Mouse (Mus musculus): ENCODE data around the gene Sept8. TPM values are rescaled to one million over a fixed set of nuclear protein-coding genes. Genes with fewer than 3 reads are reported as not detected.

Sept8 gene
- polyA plus RNA-seq, 1 experiment from 2014 or later, result 21.6 TPM

GRCm38 (mm10) chr11:53531578-53532230 is 12.6 kb downstream of the Sept8 start:
- H3K27ac ChIP-seq, result no peak overlapping the region
- H3K4me3 ChIP-seq (replicated peaks; ENCODE audit: low read length), result no peak overlapping the region
- H3K36me3 ChIP-seq (replicated peaks; ENCODE audit: control insufficient read depth, insufficient read depth), result peaks cover 33% of the 10 kb centered on the region
- ATAC-seq (ENCODE audit: low FRiP score) (no peak), DNase-seq (ENCODE audit: low spot score) (no peak)
- no peak overlapping the region for H3K4me2 ChIP-seq (replicated peaks)
- no peak overlapping the region for H3K9ac ChIP-seq
- H3K9me3 ChIP-seq (ENCODE audit: control insufficient read depth, low read length), result no peaks in the 10 kb centered on the region
- WGBS, result 94% methylated on average over 10 of the region's 10 CpGs
- H3K4me1 ChIP-seq (replicated peaks; ENCODE audit: control insufficient read depth, insufficient read depth, low read length), result 0 out of 2 replicates have a peak, but pooled peaks cover 7% of the 10 kb centered on the region
- no peaks in the 10 kb centered on the region for H3K27me3 ChIP-seq (ENCODE audit: control insufficient read depth, insufficient read depth, low read length)

GRCm38 (mm10) chr11:53532231-53532620 is 13.2 kb downstream of the Sept8 start:
- no peak overlapping the region for H3K4me3 ChIP-seq (replicated peaks; ENCODE audit: low read length)
- H3K4me2 ChIP-seq (replicated peaks), result no peak overlapping the region
- DNase-seq (ENCODE audit: low spot score) (no peak), ATAC-seq (ENCODE audit: low FRiP score) (no peak)
- H3K36me3 ChIP-seq (replicated peaks; ENCODE audit: control insufficient read depth, insufficient read depth), result peaks cover 38% of the 10 kb centered on the region
- H3K27ac ChIP-seq, result no peak overlapping the region
- H3K9ac ChIP-seq, result no peak overlapping the region
- no peaks in the 10 kb centered on the region for H3K27me3 ChIP-seq (ENCODE audit: control insufficient read depth, insufficient read depth, low read length)
- 100% methylated on average over 1 of the region's 1 CpGs for WGBS
- no peaks in the 10 kb centered on the region for H3K9me3 ChIP-seq (ENCODE audit: control insufficient read depth, low read length)
- H3K4me1 ChIP-seq (replicated peaks; ENCODE audit: control insufficient read depth, insufficient read depth, low read length), result 0 out of 2 replicates have a peak, but pooled peaks cover 7% of the 10 kb centered on the region

- ATAC-seq (ENCODE audit: low FRiP score) (no peak), DNase-seq (ENCODE audit: low spot score) (no peak)
- WGBS, result 50% methylated on average over 15 of the region's 15 CpGs
- no peaks in the 10 kb centered on the region for H3K9me3 ChIP-seq (ENCODE audit: control insufficient read depth, low read length)
- H3K4me3 ChIP-seq (replicated peaks; ENCODE audit: low read length), result no peak overlapping the region
- H3K9ac ChIP-seq, result no peak overlapping the region
- no peaks in the 10 kb centered on the region for H3K4me1 ChIP-seq (replicated peaks; ENCODE audit: control insufficient read depth, insufficient read depth, low read length)
- no peak overlapping the region for H3K27ac ChIP-seq
- no peak overlapping the region for H3K4me2 ChIP-seq (replicated peaks)
- H3K27me3 ChIP-seq (ENCODE audit: control insufficient read depth, insufficient read depth, low read length), result no peaks in the 10 kb centered on the region
- H3K36me3 ChIP-seq (replicated peaks; ENCODE audit: control insufficient read depth, insufficient read depth), result peaks cover 56% of the 10 kb centered on the region
Observed at GRCm38 (mm10) chr11:53539002-53539491, 20.0 kb downstream of the Sept8 start.

GRCm38 (mm10) chr11:53540394-53540793 is 21.3 kb downstream of the Sept8 start:
- no peak for DNase-seq (ENCODE audit: low spot score)
- H3K4me3 ChIP-seq (replicated peaks; ENCODE audit: low read length), result no peak overlapping the region
- peaks cover 44% of the 10 kb centered on the region for H3K36me3 ChIP-seq (replicated peaks; ENCODE audit: control insufficient read depth, insufficient read depth)
- no peaks in the 10 kb centered on the region for H3K4me1 ChIP-seq (replicated peaks; ENCODE audit: control insufficient read depth, insufficient read depth, low read length)
- WGBS, result 88% methylated on average over 3 of the region's 3 CpGs
- no peak for ATAC-seq (ENCODE audit: low FRiP score)
- H3K4me2 ChIP-seq (replicated peaks), result no peak overlapping the region
- no peaks in the 10 kb centered on the region for H3K9me3 ChIP-seq (ENCODE audit: control insufficient read depth, low read length)
- H3K9ac ChIP-seq, result no peak overlapping the region
- H3K27ac ChIP-seq, result no peak overlapping the region
- no peaks in the 10 kb centered on the region for H3K27me3 ChIP-seq (ENCODE audit: control insufficient read depth, insufficient read depth, low read length)

GRCm38 (mm10) chr11:53541222-53541621 is 22.2 kb downstream of the Sept8 start:
- no peak overlapping the region for H3K4me2 ChIP-seq (replicated peaks)
- no peak overlapping the region for H3K9ac ChIP-seq
- peaks cover 36% of the 10 kb centered on the region for H3K36me3 ChIP-seq (replicated peaks; ENCODE audit: control insufficient read depth, insufficient read depth)
- ATAC-seq (ENCODE audit: low FRiP score), result no peak
- no peaks in the 10 kb centered on the region for H3K4me1 ChIP-seq (replicated peaks; ENCODE audit: control insufficient read depth, insufficient read depth, low read length)
- no peaks in the 10 kb centered on the region for H3K9me3 ChIP-seq (ENCODE audit: control insufficient read depth, low read length)
- H3K27ac ChIP-seq, result no peak overlapping the region
- no peaks in the 10 kb centered on the region for H3K27me3 ChIP-seq (ENCODE audit: control insufficient read depth, insufficient read depth, low read length)
- no peak for DNase-seq (ENCODE audit: low spot score)
- WGBS, result 83% methylated on average over 11 of the region's 11 CpGs
- H3K4me3 ChIP-seq (replicated peaks; ENCODE audit: low read length), result no peak overlapping the region

- WGBS, result 78% methylated on average over 7 of the region's 7 CpGs
- ATAC-seq (ENCODE audit: low FRiP score) (no peak), DNase-seq (ENCODE audit: low spot score) (no peak)
- Histone ChIP-seq H3K9me3 (ENCODE audit: control insufficient read depth, low read length) (no peaks in the 10 kb centered on the region), H3K4me3 (replicated peaks; ENCODE audit: low read length) (no peak overlapping the region), H3K9ac (no peak overlapping the region), H3K27me3 (ENCODE audit: control insufficient read depth, insufficient read depth, low read length) (no peaks in the 10 kb centered on the region), H3K4me1 (replicated peaks; ENCODE audit: control insufficient read depth, insufficient read depth, low read length) (no peaks in the 10 kb centered on the region), H3K4me2 (replicated peaks) (no peak overlapping the region), H3K36me3 (replicated peaks; ENCODE audit: control insufficient read depth, insufficient read depth) (peaks cover 20% of the 10 kb centered on the region), H3K27ac (no peak overlapping the region)
Observed at GRCm38 (mm10) chr11:53543021-53543420, 24.0 kb downstream of the Sept8 start.

GRCm38 (mm10) chr11:53546271-53546670 is 27.2 kb downstream of the Sept8 start:
- no peak overlapping the region for H3K4me2 ChIP-seq (replicated peaks)
- no peak overlapping the region for H3K9ac ChIP-seq
- 53% methylated on average over 6 of the region's 6 CpGs for WGBS
- no peaks in the 10 kb centered on the region for H3K9me3 ChIP-seq (ENCODE audit: control insufficient read depth, low read length)
- ATAC-seq (ENCODE audit: low FRiP score) (no peak), DNase-seq (ENCODE audit: low spot score) (no peak)
- no peak overlapping the region for H3K27ac ChIP-seq
- peaks cover 11% of the 10 kb centered on the region for H3K36me3 ChIP-seq (replicated peaks; ENCODE audit: control insufficient read depth, insufficient read depth)
- no peak overlapping the region for H3K4me3 ChIP-seq (replicated peaks; ENCODE audit: low read length)
- H3K27me3 ChIP-seq (ENCODE audit: control insufficient read depth, insufficient read depth, low read length), result no peaks in the 10 kb centered on the region
- no peaks in the 10 kb centered on the region for H3K4me1 ChIP-seq (replicated peaks; ENCODE audit: control insufficient read depth, insufficient read depth, low read length)

- Histone ChIP-seq H3K9ac (no peak overlapping the region), H3K27me3 (ENCODE audit: control insufficient read depth, insufficient read depth, low read length) (no peaks in the 10 kb centered on the region), H3K9me3 (ENCODE audit: control insufficient read depth, low read length) (no peaks in the 10 kb centered on the region), H3K27ac (no peak overlapping the region), H3K4me1 (replicated peaks; ENCODE audit: control insufficient read depth, insufficient read depth, low read length) (no peaks in the 10 kb centered on the region), H3K36me3 (replicated peaks; ENCODE audit: control insufficient read depth, insufficient read depth) (0 out of 2 replicates have a peak, but pooled peaks cover under 1% of the 10 kb centered on the region), H3K4me2 (replicated peaks) (no peak overlapping the region), H3K4me3 (replicated peaks; ENCODE audit: low read length) (no peak overlapping the region)
- no peak for DNase-seq (ENCODE audit: low spot score)
- ATAC-seq (ENCODE audit: low FRiP score), result no peak
- WGBS, result 93% methylated on average over 6 of the region's 6 CpGs
Observed at GRCm38 (mm10) chr11:53547566-53547965, 28.5 kb downstream of the Sept8 start.

- no peaks in the 10 kb centered on the region for H3K4me1 ChIP-seq (replicated peaks; ENCODE audit: control insufficient read depth, insufficient read depth, low read length)
- no peaks in the 10 kb centered on the region for H3K36me3 ChIP-seq (replicated peaks; ENCODE audit: control insufficient read depth, insufficient read depth)
- WGBS, result 90% methylated on average over 19 of the region's 19 CpGs
- no peak for ATAC-seq (ENCODE audit: low FRiP score)
- no peak for DNase-seq (ENCODE audit: low spot score)
- no peak overlapping the region for H3K4me2 ChIP-seq (replicated peaks)
- no peaks in the 10 kb centered on the region for H3K27me3 ChIP-seq (ENCODE audit: control insufficient read depth, insufficient read depth, low read length)
- no peaks in the 10 kb centered on the region for H3K9me3 ChIP-seq (ENCODE audit: control insufficient read depth, low read length)
- no peak overlapping the region for H3K4me3 ChIP-seq (replicated peaks; ENCODE audit: low read length)
- H3K9ac ChIP-seq, result no peak overlapping the region
- no peak overlapping the region for H3K27ac ChIP-seq
Observed at GRCm38 (mm10) chr11:53548036-53548605, 29.1 kb downstream of the Sept8 start.
